Mouse (Mus musculus) layer of hippocampus, postnatal 14 days (tissue): ENCODE data around the gene Ripply3. TPM values are rescaled to one million over a fixed set of nuclear protein-coding genes. Genes with fewer than 3 reads are reported as not detected.

Source experiments
- DNase-seq, 2 experiments: peaks; one replicate each; pipeline ENCODE4 v3.0.0; 2021 to 2022; ENCODE audit warnings: low spot score in 2 of 2, mixed read lengths in 1 of 2
- long read RNA-seq, 2 experiments: library from polyadenylated mRNA; stranded (forward); transcript quantifications; one replicate each; pipeline ENCODE4 v2.0.0; 2021
- total RNA-seq, 2 experiments: library from RNA; stranded (reverse); gene quantifications; 2 replicates each; pipeline ENCODE4 v1.2.3; 2021

Ripply3 gene
- total RNA-seq = not detected
- long read RNA-seq, experiment 1 = 0 reads
- long read RNA-seq, experiment 2 = 0 reads

- DNase-seq = no peak
Measured at GRCm38 (mm10) chr16:94327781-94328711, at the start of gene Ripply3. Ripply3 (plus strand) TSS chr16:94328420.

- no peak for DNase-seq
Measured at GRCm38 (mm10) chr16:94283972-94284371, 44.2 kb upstream of the Ripply3 start.

DNA sequence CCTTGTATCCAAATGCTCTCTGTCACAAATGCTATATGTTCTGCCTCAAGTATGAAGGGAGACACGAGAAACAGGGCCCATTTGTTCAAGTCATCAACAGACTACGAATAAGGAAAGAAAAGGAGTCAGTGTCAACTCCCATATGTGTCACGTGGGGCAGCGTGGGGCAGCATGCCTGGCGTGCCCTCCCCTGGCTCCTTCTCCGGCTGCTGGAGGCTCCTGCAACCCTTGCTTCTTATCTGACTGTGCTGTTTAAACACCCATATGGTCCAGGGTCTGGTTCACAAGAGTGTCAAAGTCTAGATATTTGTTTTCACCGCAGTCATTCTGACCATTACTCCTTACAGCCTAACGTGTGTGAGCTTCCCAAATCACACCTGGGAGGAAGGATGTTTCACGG lies 40.4 kb upstream of the Ripply3 start:
- no peak for DNase-seq

DNA sequence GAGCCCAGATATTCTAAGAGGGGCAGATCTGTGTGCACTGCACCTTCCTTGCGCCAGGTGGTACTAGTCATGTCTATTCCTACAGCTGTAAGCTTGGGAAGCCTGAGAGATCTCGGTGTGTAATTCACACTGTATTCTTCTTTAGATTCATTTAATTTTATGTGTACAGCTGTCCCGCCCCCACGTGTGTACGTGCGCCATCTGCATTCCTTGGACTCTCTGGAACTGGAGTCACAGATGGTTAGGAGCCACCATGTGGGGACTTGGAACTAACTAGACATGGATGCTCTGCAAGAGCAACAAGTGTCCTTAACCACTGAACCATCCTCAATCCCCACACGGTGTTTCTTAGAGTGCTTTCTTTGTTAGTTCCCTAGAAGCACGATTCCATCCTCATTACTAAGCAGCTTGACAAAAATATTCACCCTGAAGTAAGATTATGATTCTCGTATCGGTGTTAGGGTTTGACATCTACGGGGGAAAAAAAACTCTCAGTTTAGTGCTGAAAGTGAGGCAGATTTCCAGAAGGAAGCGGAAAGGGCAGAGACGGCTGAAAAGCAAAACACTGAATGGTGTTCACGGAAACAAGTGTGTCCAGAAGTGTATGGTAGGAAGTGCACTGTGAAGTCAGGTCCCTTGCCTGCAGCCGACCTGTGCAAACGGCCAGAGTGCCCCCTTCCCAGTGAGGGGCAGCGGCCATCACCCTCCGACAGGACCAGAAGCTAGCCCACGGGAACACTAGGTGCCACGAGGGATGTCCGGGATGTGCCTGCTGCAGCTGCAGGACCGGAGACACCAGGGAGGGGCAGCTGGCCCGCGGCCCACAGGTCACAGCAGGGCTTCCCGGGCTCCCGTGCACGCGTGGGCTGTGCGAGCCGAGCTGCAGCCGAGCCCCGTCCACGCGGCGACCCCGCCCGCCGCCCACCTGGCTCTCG lies 38.8 kb upstream of the Ripply3 start:
- peak; percentile 61 to 89 for DNase-seq

DNA sequence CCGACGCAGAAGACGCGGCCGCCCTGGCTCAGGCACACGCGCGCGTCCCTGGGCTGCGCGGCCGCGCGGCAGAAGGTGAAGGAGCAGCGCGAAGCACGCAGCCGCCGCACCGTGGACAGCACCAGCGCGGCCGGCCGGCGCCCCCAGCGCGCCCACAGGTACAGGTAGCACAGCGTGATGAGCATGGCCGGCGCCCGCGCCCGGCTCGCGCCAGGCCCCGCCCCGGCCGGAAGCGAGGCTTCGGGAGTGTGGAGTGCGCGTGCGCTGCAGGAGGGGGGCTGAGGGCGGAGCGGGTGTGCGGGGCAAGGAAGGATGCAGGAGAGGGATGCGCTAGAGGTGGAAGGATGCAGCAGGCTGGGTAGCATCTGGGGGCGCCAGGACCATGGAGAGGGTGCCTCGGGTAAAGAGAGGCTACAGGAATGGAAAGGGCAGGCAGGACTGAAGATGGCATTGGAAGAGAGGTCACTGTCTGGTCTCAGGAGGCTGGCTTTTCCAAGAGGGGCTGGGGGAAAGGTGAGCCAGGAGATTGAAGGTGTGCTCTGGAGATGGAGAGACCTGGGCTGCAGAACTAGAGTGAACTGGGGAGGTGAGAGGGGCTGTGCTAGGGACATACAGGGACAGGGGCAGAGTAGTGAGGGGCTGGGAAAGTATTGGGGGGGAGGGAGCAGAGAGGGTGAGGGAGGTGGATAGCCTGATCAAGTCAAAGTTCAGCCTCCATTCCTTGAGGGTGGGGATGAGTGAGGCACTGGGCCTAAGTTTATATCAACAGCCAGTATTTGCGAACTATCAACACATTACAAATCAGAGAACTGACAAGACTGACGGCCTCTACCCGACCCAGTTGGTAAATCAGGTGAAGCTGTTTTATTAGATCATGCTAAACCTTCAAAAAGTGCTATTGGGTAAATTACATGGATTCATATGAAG lies 37.9 kb upstream of the Ripply3 start:
- peak; percentile 64 to 75 for DNase-seq

GRCm38 (mm10) chr16:94291141-94291540 lies 37.1 kb upstream of the Ripply3 start:
- no peak for DNase-seq

GRCm38 (mm10) chr16:94298081-94298480 lies 30.1 kb upstream of the Ripply3 start:
- DNase-seq = no peak

GRCm38 (mm10) chr16:94299210-94299609 lies 29.0 kb upstream of the Ripply3 start:
- no peak for DNase-seq

GRCm38 (mm10) chr16:94301194-94301593 lies 27.0 kb upstream of the Ripply3 start:
- no peak for DNase-seq

DNA sequence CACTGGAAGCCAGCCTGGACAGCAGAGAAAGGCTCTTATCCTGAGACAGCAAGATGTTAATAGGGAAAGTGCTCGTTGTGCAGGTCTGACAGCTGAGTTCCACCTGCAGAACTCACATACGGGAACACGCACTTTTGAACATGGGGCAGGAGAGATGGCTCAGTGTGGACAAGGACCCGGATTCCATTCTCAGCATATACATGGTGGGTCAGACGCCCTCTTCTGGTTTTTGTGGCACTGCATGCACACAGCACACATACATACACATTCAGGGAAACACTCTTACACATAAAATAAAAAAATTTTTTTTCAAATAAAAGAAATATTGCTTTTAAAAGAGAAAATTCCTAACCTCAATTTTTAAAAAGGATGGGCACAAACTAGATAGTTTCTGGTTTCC lies 26.5 kb upstream of the Ripply3 start:
- DNase-seq = no peak

GRCm38 (mm10) chr16:94302274-94303202 lies 25.7 kb upstream of the Ripply3 start:
- DNase-seq = peak in 1 of 2 experiments; percentile 36

GRCm38 (mm10) chr16:94303203-94303535 lies 25.1 kb upstream of the Ripply3 start:
- no peak for DNase-seq

- DNase-seq = peak in 1 of 2 experiments; percentile 60
Measured at GRCm38 (mm10) chr16:94307526-94307925, 20.7 kb upstream of the Ripply3 start.

DNA sequence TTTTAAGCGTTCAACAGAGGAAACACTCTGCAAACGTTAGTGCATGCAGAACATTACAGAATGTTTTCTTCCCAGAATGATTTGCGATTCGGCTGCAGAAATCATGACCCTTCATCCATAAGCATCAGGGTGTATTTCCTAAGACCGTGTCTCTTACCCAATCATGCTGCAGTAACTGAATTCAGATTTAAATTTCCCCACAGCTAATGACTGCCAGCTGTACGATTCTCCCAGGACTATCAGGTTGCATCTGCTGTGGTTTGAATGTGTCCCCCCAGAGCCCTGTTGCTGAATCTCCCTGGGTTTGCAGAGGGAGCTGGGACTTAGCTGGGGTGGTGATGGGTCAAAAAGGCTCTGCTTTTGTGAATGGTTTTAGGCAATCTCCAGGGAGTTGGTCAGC lies 20.3 kb upstream of the Ripply3 start:
- no peak for DNase-seq

GRCm38 (mm10) chr16:94309025-94309424 lies 19.2 kb upstream of the Ripply3 start:
- DNase-seq = no peak

DNA sequence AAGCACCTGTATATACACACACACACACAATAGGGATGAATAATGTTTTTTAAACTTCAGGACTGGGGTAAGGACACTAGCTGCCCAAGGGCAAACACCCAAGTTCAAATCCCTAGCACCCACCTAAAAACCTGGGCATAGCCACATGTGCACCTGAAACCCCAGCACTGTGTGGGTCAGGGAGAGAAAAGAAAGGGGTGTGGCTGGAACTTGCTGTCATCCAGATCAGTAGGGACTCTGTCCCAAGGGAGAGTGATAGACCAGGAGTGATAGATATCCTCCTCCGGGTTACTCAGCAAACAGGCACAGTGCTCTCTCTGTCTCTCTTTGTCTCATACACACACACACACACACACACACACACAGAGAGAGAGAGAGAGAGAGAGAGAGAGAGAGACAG lies 16.8 kb upstream of the Ripply3 start:
- no peak for DNase-seq

- DNase-seq = no peak
Measured at GRCm38 (mm10) chr16:94311931-94312330, 16.3 kb upstream of the Ripply3 start.

DNA sequence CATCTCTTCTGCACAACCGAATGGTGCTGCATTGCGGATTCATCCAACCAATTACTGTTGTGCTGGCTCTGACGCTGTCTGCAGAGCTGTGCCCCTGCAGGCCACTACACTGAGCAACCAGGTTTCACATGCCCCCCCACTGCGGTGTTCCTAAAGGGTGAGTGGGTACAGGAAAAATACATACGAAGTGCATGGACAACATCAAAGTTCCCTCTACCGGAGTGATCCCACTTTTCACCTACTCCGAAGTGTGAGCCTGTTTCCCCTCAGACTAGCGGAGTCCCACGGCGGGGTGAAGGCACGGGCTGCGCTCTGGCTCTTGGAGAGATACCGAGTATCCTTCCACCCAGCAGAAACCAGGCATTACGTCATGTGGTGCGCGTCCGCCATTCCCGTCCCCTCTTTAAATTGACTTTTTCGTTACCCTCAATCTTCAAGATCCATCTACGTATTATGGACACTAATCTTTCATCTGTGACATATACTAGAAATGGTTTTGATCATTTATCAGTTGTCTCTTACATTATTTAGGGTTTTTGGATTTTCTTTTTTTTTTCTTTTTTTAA lies 15.5 kb upstream of the Ripply3 start:
- DNase-seq = peak; percentile 87 to 88
